Mouse (Mus musculus): Measurements from ENCODE around the gene Gm21883.
"Not testable (repeated sequence)": the region's sequence is repeated elsewhere in the genome, so short reads cannot be mapped to it uniquely, and the experiment has no call there.

The Gm21883 gene

DNA sequence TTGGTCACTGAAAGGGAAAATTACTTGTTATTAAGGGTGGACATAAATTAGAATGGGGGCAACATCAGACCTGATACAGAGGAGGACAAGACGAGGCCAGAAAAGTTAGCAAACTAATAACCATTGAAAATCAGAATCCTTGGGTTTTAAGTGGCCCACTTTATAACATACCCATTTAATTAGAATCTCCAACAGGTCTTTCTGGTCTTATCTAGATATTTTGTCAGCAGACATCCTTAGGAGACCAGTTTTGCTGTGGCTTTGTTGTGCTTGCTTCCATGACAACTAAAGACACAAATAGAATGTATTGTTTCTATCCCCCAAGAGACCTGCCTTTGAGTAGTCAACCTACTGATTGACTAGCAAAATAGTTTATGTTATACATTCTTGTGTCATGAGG lies at the start of gene Gm21883:
Gene Gm21883, minus strand, starts transcription at position 101 of the 400 bp plus-strand sequence.
- DNase-seq (ENCODE audit: low spot score), result not testable (repeated sequence)

- DNase-seq (ENCODE audit: low spot score), result not testable (repeated sequence)
Measured at GRCm38 (mm10) chrX:31618820-31619219, 44.7 kb upstream of the Gm21883 start, which contains the start of gene Spin2e. Spin2e (minus strand) TSS chrX:31618920.

Measured in spleen, adult 12 weeks (tissue).